Mouse (Mus musculus) induced T-regulatory cell, adult 2 months (primary cell): ENCODE results near the gene Nme6.

Source experiments
- DNase-seq: peaks from one replicate; pipeline ENCODE4 v3.0.0-alpha.2; 2012; ENCODE audit warnings: low read depth

The Nme6 gene

GRCm38 (mm10) chr9:109874797-109875691 is 42.5 kb downstream of the Nme6 start, which contains the start of gene Cdc25a:
Gene Cdc25a (plus strand): TSS chr9:109875579.
- peak; percentile 99 for DNase-seq

DNA sequence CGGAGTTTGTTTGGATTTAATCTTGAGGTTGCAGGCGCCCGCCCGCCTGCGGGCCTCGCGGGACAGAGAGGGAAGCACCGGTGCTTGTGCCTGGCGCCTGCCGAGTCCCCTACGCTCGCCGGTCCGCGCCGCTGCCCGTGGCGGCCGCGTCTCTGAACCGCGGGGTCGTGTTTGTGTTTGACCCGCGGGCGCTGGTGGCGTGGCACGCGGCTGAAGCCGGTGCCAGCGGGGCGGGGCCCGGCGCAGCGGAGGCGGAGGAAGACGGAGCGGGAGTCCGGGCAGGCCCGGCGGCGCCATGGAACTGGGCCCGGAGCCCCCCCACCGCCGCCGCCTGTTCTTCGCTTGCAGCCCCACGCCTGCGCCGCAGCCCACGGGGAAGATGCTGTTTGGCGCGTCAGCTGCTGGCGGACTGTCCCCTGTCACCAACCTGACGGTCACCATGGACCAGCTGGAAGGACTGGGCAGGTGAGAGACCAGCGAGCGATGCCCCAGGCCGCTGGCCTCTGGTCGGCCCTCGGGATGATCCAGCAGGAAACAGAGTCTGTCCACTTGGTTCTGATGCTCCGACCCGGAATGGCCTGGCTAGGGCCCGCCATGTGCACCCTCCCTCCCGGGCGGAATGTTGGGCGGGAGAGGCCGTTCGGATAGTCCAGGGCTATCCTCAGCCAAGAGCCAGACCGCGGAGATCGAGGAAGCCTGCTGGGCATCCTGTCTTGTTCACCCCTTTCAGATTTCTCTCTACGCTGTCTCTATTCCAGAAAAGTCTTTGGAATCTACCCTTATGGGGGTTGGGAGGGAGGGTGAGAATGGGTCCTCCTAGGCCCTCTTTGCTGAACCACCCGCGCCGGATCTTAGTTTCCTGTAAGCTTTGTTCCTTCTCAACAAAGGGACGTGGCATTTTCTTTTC is 43.4 kb downstream of the Nme6 start:
- DNase-seq, result peak; percentile 56

DNA sequence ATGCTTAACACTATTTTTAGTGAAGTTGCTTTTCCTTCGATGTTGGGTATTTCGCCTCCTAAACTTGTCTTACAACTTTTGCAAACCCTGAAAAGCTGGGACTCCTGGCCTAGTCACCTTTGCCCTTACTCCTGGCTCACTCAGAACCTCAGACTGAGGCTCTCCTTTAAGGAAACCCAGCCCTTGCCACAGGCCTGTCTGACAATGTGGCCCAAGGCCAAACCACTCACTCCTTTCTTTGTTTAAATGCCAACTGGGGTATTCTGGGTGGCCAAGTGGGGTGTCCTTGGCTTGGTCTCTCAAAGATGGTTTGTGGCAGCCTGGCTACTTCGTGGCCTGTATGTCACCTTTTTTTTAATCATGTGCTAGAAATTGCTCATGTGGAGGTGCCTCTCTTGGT is 44.2 kb downstream of the Nme6 start:
- DNase-seq, result peak; percentile 40

- DNase-seq, result peak; percentile 36
Measured at GRCm38 (mm10) chr9:109877666-109878065, 45.1 kb downstream of the Nme6 start.

DNA sequence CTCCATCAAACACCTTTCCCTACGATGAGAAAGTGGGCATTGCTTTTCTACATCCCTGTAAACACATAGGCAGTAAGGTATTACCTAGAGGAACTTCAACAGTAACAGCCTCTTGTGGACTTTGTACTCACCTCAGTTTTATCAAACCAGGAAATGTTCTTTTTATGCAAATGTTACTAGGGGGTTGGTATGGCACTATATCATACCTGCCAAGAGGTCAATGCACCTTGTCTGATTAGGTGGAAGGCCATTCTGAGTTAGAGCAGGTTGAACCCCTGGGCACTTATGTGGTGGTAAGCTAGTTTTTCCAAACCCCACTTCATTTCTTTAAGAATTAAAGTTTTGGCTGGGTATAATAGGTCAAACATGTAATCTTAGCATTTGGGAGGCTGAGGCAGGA is 46.8 kb downstream of the Nme6 start:
- no peak for DNase-seq

DNA sequence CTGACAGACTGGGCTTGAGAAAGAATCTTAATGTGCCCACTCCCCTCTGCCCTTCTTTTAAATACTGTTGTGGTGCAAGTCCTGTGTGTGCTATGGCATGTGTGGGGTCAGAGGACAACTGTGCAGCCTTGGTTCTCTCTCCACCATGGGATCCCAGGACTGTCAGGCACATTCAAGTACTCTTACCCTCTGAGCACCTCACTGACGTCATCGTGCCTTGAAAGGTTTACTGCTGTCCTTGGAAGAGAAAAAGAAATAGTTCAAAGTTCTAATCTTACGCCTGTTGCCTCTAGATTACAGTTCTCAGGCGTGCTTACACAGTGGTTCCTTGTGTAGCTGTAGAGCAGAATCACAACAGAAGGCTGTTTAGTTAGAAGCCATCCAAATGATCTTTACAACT is 53.7 kb downstream of the Nme6 start:
- DNase-seq, result no peak

DNA sequence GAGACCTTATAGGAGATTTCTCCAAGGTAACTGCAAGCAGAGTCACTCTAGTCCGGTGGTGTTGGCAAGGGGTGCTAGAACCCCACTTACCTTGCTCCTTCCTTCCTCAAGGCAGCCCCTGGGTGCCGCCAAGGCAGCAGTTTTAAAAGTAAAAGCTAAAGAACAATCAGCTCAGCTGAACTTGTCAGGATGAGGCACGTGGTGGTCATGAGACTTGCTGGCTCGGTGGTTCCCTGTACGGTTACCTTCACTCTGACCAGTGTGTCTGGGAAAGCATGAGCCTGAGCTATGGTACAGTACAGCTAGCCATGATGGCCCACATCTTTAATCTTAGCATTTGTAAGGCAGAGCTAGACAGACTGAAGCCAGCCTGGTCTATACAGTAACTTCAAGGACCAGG is 54.8 kb downstream of the Nme6 start:
- DNase-seq, result no peak

GRCm38 (mm10) chr9:109891501-109891900 is 59.0 kb downstream of the Nme6 start:
- no peak for DNase-seq
